Mouse (Mus musculus): ENCODE data around the gene Kcnt1. TPM values are rescaled to one million over a fixed set of nuclear protein-coding genes. Genes with fewer than 3 reads are reported as not detected.
"Not testable (repeated sequence)": the region's sequence is repeated elsewhere in the genome, so short reads cannot be mapped to it uniquely, and the experiment has no call there.

Gene Kcnt1
- polyA plus RNA-seq (2015; fragmentation: Nextera tagmentation; extraction: Ambion mirVana), result 0.07 and 0.11 TPM in 2 replicates

GRCm38 (mm10) chr2:25863337-25864131 lies at the start of gene Kcnt1:
TSS of gene Kcnt1 (plus strand) at chr2:25863734.
- no peak within 1 kb of the TSS for H3K27ac ChIP-seq (replicated peaks)
- no peaks in the 10 kb centered on the region for H3K36me3 ChIP-seq
- no peak within 1 kb of the TSS for H3K9ac ChIP-seq
- no peaks in the 10 kb centered on the region for H3K9me3 ChIP-seq
- peaks cover 13% of the 10 kb centered on the region for H3K4me1 ChIP-seq
- peak within 1 kb of the TSS; percentile 54 for H3K4me3 ChIP-seq
- WGBS, result 1% methylated on average over 44 of the region's 53 CpGs
- ATAC-seq (ENCODE audit: extremely low read depth, insufficient number of reproducible peaks, low FRiP score, low TSS enrichment), result no peak
- peak within 1 kb of the TSS; percentile 91 for H3K4me2 ChIP-seq
- H3K27me3 ChIP-seq (replicated peaks), result peaks cover 82% of the 10 kb centered on the region

- H3K27ac ChIP-seq (replicated peaks); H3K4me3 ChIP-seq; H3K36me3 ChIP-seq; ATAC-seq (ENCODE audit: extremely low read depth, insufficient number of reproducible peaks, low FRiP score, low TSS enrichment); H3K4me1 ChIP-seq; H3K9me3 ChIP-seq; H3K27me3 ChIP-seq (replicated peaks); H3K9ac ChIP-seq; H3K4me2 ChIP-seq: not testable (repeated sequence)
- 69% methylated on average over 1 of the region's 1 CpGs for WGBS
These were observed 47.8 kb upstream of the Kcnt1 start, which contains the start of gene Glt6d1 for GRCm38 (mm10) chr2:25815748-25816147. TSS of gene Glt6d1 (minus strand) at chr2:25815848.

- no peak within 1 kb of the TSS for H3K4me3 ChIP-seq
- no peak within 1 kb of the TSS for H3K9ac ChIP-seq
- 58% methylated on average over 1 of the region's 1 CpGs for WGBS
- H3K27me3 ChIP-seq (replicated peaks), result no peaks in the 10 kb centered on the region
- ATAC-seq (ENCODE audit: extremely low read depth, insufficient number of reproducible peaks, low FRiP score, low TSS enrichment), result no peak
- H3K36me3 ChIP-seq, result no peaks in the 10 kb centered on the region
- no peak within 1 kb of the TSS for H3K27ac ChIP-seq (replicated peaks)
- no peaks in the 10 kb centered on the region for H3K9me3 ChIP-seq
- no peak within 1 kb of the TSS for H3K4me2 ChIP-seq
- H3K4me1 ChIP-seq, result no peaks in the 10 kb centered on the region
These were observed 40.7 kb upstream of the Kcnt1 start, which contains the start of gene Lcn9 for GRCm38 (mm10) chr2:25822806-25823205. TSS of gene Lcn9 (plus strand) at chr2:25823153.

- no peak for ATAC-seq (ENCODE audit: extremely low read depth, insufficient number of reproducible peaks, low FRiP score, low TSS enrichment)
- WGBS, result 75% methylated on average over 3 of the region's 3 CpGs
- H3K27me3 ChIP-seq (replicated peaks), result no peaks in the 10 kb centered on the region
- no peak overlapping the region for H3K27ac ChIP-seq (replicated peaks)
- H3K9ac ChIP-seq, result no peak overlapping the region
- H3K36me3 ChIP-seq, result no peaks in the 10 kb centered on the region
- H3K4me3 ChIP-seq, result no peak overlapping the region
- no peaks in the 10 kb centered on the region for H3K4me1 ChIP-seq
- no peaks in the 10 kb centered on the region for H3K9me3 ChIP-seq
- H3K4me2 ChIP-seq, result no peak overlapping the region
These were observed 38.8 kb upstream of the Kcnt1 start for GRCm38 (mm10) chr2:25824751-25825150.

GRCm38 (mm10) chr2:25828344-25828947 lies 35.1 kb upstream of the Kcnt1 start:
- Histone ChIP-seq H3K27me3 (replicated peaks) (peaks cover 6% of the 10 kb centered on the region; the same call in 1 of the 2 replicates), H3K9ac (no peak overlapping the region), H3K9me3 (no peaks in the 10 kb centered on the region), H3K27ac (replicated peaks) (no peak overlapping the region), H3K36me3 (no peaks in the 10 kb centered on the region), H3K4me1 (no peaks in the 10 kb centered on the region), H3K4me2 (no peak overlapping the region), H3K4me3 (no peak overlapping the region)
- ATAC-seq (ENCODE audit: extremely low read depth, insufficient number of reproducible peaks, low FRiP score, low TSS enrichment), result no peak
- 61% methylated on average over 8 of the region's 8 CpGs for WGBS

GRCm38 (mm10) chr2:25830786-25831185 lies 32.7 kb upstream of the Kcnt1 start:
- Histone ChIP-seq H3K9ac (no peak overlapping the region), H3K36me3 (no peaks in the 10 kb centered on the region), H3K4me1 (no peaks in the 10 kb centered on the region), H3K4me2 (no peak overlapping the region), H3K4me3 (no peak overlapping the region), H3K9me3 (no peaks in the 10 kb centered on the region), H3K27me3 (replicated peaks) (peaks cover 19% of the 10 kb centered on the region), H3K27ac (replicated peaks) (no peak overlapping the region)
- no peak for ATAC-seq (ENCODE audit: extremely low read depth, insufficient number of reproducible peaks, low FRiP score, low TSS enrichment)
- WGBS, result 72% methylated on average over 3 of the region's 3 CpGs

- H3K36me3 ChIP-seq, result no peaks in the 10 kb centered on the region
- H3K4me3 ChIP-seq, result no peak overlapping the region
- WGBS, result 39% methylated on average over 5 of the region's 5 CpGs
- H3K9me3 ChIP-seq, result no peaks in the 10 kb centered on the region
- no peak overlapping the region for H3K9ac ChIP-seq
- H3K4me1 ChIP-seq, result no peaks in the 10 kb centered on the region
- no peak overlapping the region for H3K27ac ChIP-seq (replicated peaks)
- ATAC-seq (ENCODE audit: extremely low read depth, insufficient number of reproducible peaks, low FRiP score, low TSS enrichment), result no peak
- no peak overlapping the region for H3K4me2 ChIP-seq
- H3K27me3 ChIP-seq (replicated peaks), result peaks cover 35% of the 10 kb centered on the region
These were observed 27.2 kb upstream of the Kcnt1 start for GRCm38 (mm10) chr2:25836291-25836690.

GRCm38 (mm10) chr2:25842161-25842560 lies 21.4 kb upstream of the Kcnt1 start:
- no peak overlapping the region for H3K4me2 ChIP-seq
- no peak overlapping the region for H3K27ac ChIP-seq (replicated peaks)
- H3K36me3 ChIP-seq, result no peaks in the 10 kb centered on the region
- H3K4me3 ChIP-seq, result no peak overlapping the region
- H3K9me3 ChIP-seq, result no peaks in the 10 kb centered on the region
- no peak for ATAC-seq (ENCODE audit: extremely low read depth, insufficient number of reproducible peaks, low FRiP score, low TSS enrichment)
- H3K4me1 ChIP-seq, result no peaks in the 10 kb centered on the region
- no peak overlapping the region for H3K9ac ChIP-seq
- WGBS, result 59% methylated on average over 4 of the region's 4 CpGs
- peaks cover 21% of the 10 kb centered on the region for H3K27me3 ChIP-seq (replicated peaks)

- Histone ChIP-seq H3K4me3 (no peak overlapping the region), H3K27ac (replicated peaks) (no peak overlapping the region), H3K27me3 (replicated peaks) (peaks cover 20% of the 10 kb centered on the region), H3K4me2 (no peak overlapping the region), H3K4me1 (no peaks in the 10 kb centered on the region), H3K9ac (no peak overlapping the region), H3K9me3 (no peaks in the 10 kb centered on the region), H3K36me3 (no peaks in the 10 kb centered on the region)
- 47% methylated on average over 1 of the region's 1 CpGs for WGBS
- ATAC-seq (ENCODE audit: extremely low read depth, insufficient number of reproducible peaks, low FRiP score, low TSS enrichment), result no peak
These were observed 20.8 kb upstream of the Kcnt1 start for GRCm38 (mm10) chr2:25842758-25843157.

- H3K36me3 ChIP-seq, result no peaks in the 10 kb centered on the region
- WGBS, result 82% methylated on average over 3 of the region's 3 CpGs
- no peak overlapping the region for H3K9ac ChIP-seq
- H3K4me2 ChIP-seq, result no peak overlapping the region
- no peaks in the 10 kb centered on the region for H3K9me3 ChIP-seq
- ATAC-seq (ENCODE audit: extremely low read depth, insufficient number of reproducible peaks, low FRiP score, low TSS enrichment), result no peak
- H3K4me3 ChIP-seq, result no peak overlapping the region
- H3K4me1 ChIP-seq, result no peaks in the 10 kb centered on the region
- no peak overlapping the region for H3K27ac ChIP-seq (replicated peaks)
- peaks cover 20% of the 10 kb centered on the region for H3K27me3 ChIP-seq (replicated peaks)
These were observed 19.4 kb upstream of the Kcnt1 start for GRCm38 (mm10) chr2:25844097-25844496.

GRCm38 (mm10) chr2:25846516-25846915 lies 17.0 kb upstream of the Kcnt1 start:
- Histone ChIP-seq H3K9ac (no peak overlapping the region), H3K9me3 (no peaks in the 10 kb centered on the region), H3K4me1 (no peaks in the 10 kb centered on the region), H3K4me3 (no peak overlapping the region), H3K36me3 (no peaks in the 10 kb centered on the region), H3K27me3 (replicated peaks) (peaks cover 11% of the 10 kb centered on the region; the same call in 1 of the 2 replicates), H3K27ac (replicated peaks) (no peak overlapping the region), H3K4me2 (no peak overlapping the region)
- 74% methylated on average over 8 of the region's 8 CpGs for WGBS
- ATAC-seq (ENCODE audit: extremely low read depth, insufficient number of reproducible peaks, low FRiP score, low TSS enrichment), result no peak
